Mouse (Mus musculus) forebrain, embryonic 11.5 days (tissue): ENCODE measurements around the gene Vangl1. TPM values are rescaled to one million over a fixed set of nuclear protein-coding genes. Genes with fewer than 3 reads are reported as not detected.
A peak's percentile ranks its signal among the peaks of the same experiment; 100 is the strongest.

Experiments used
- ATAC-seq: fragments of 200-750 bp; cut with Nextera tagmentation; replicated peaks from 2 replicates; pipeline ENCODE4 v1.8.0; 2017; ENCODE audit warnings: moderate TSS enrichment; ENCODE audit not compliant: low FRiP score
- DNase-seq: peaks from one replicate; pipeline ENCODE4 v3.0.0-alpha.2; 2017; ENCODE audit warnings: low spot score
- H3K27ac ChIP-seq: fragments of 300-500 bp; sonication (generic); 2 replicates; pipeline ENCODE4 v1.5.1; 2014; ENCODE audit warnings: low read depth, low read length
- H3K27me3 ChIP-seq: fragments of 300-500 bp; sonication (generic); 2 replicates; pipeline ENCODE4 v1.6.1; 2014; ENCODE audit warnings: mild to moderate bottlenecking, low read length, mixed read lengths; ENCODE audit not compliant: control insufficient read depth, insufficient read depth
- H3K36me3 ChIP-seq: fragments of 300-500 bp; sonication (generic); 2 replicates; pipeline ENCODE4 v1.6.1; 2014; ENCODE audit warnings: mild to moderate bottlenecking, low read length, moderate library complexity, mixed read lengths; ENCODE audit not compliant: control insufficient read depth, insufficient read depth
- H3K4me1 ChIP-seq: fragments of 300-500 bp; sonication (generic); replicated peaks from 2 replicates; pipeline ENCODE4 v1.6.1; 2014; ENCODE audit warnings: low read length, mixed read lengths; ENCODE audit not compliant: control insufficient read depth, insufficient read depth
- H3K4me2 ChIP-seq: fragments of 300-500 bp; sonication (generic); 2 replicates; pipeline ENCODE4 v1.6.1; 2014; ENCODE audit warnings: low read depth, mild to moderate bottlenecking, low read length, moderate library complexity, mixed read lengths; ENCODE audit not compliant: severe bottlenecking
- H3K4me3 ChIP-seq: fragments of 300-500 bp; sonication (generic); 2 replicates; pipeline ENCODE4 v1.5.1; 2014; ENCODE audit warnings: low read depth, low read length
- H3K9ac ChIP-seq: fragments of 300-500 bp; sonication (generic); 2 replicates; pipeline ENCODE4 v1.6.1; 2014; ENCODE audit warnings: low read length
- H3K9me3 ChIP-seq: fragments of 300-500 bp; sonication (generic); 2 replicates; pipeline ENCODE4 v1.6.1; 2016; ENCODE audit warnings: low read length, mixed read lengths; ENCODE audit not compliant: control insufficient read depth
- WGBS: fragments of 180-500 bp; shearing (Covaris S2); extraction: QIAGEN DNeasy Blood & Tissue Kit; methylation state at CpG from one replicate; pipeline ENCODE4 v1.1.7; 2014; 5-methylcytosine and 5-hydroxymethylcytosine counted together
- polyA plus RNA-seq: library from polyadenylated mRNA; unstranded; fragments of >200 nt; fragmentation: Nextera tagmentation; extraction: Ambion mirVana; gene quantifications from 2 replicates; pipeline ENCODE4 v1.2.1, GENCODE M21; 2014

Vangl1 gene
- polyA plus RNA-seq, 1 experiment from 2014 or later = 8.1 TPM

DNA sequence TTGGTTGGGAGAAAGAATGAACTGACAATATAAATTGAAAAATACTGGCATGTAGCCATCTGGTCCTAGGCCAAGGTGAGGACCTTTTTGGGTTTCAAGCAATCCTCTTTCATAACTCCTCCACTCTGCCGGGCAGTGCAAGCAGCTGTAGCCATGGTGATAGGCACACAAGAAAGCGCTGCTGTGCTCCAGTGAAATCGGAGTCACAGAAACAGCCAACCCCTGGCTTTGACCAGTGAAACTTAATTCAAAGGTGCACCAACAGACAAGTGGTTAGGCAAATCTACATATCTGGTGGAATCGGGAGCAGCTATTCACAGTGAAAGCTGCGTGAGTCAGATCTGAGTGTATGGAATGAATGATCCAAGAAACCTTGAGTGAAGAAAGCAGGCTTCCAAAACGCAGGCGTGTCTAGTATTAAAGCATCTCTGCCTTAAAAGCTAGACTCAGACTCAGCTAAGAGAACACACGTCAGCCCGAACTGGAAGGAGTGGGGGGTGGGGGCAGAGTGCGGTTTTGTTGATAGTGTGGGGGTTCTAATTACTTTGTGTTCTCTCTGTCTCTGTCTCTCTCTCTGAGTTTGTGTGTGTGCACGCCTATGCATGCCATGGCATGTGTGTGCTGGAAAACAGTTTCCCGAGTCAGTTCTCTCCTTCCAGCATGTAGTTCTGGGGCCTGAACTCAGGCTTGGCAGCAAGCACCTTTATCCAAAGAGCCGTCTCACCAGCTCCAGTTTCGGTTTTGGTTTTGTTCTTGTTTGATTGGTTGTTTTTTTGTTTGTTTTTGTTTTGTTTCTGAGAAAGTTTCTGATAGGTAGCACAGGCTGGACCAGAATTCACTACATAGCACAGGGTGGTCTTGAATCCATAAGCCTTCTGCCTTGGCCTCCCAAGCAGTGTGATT lies 44.8 kb downstream of the Vangl1 start:
- no peak overlapping the region for H3K4me2 ChIP-seq
- H3K9me3 ChIP-seq = no peaks in the 10 kb centered on the region
- H3K9ac ChIP-seq = no peak overlapping the region
- no peaks in the 10 kb centered on the region for H3K36me3 ChIP-seq
- H3K27ac ChIP-seq = no peak overlapping the region
- H3K4me3 ChIP-seq = no peak overlapping the region
- H3K27me3 ChIP-seq = no peaks in the 10 kb centered on the region
- WGBS = 78% methylated on average over 14 of the region's 14 CpGs
- H3K4me1 ChIP-seq = peaks cover 3% of the 10 kb centered on the region; the same call in 1 of the 2 replicates
- DNase-seq = no peak
- ATAC-seq = no peak

DNA sequence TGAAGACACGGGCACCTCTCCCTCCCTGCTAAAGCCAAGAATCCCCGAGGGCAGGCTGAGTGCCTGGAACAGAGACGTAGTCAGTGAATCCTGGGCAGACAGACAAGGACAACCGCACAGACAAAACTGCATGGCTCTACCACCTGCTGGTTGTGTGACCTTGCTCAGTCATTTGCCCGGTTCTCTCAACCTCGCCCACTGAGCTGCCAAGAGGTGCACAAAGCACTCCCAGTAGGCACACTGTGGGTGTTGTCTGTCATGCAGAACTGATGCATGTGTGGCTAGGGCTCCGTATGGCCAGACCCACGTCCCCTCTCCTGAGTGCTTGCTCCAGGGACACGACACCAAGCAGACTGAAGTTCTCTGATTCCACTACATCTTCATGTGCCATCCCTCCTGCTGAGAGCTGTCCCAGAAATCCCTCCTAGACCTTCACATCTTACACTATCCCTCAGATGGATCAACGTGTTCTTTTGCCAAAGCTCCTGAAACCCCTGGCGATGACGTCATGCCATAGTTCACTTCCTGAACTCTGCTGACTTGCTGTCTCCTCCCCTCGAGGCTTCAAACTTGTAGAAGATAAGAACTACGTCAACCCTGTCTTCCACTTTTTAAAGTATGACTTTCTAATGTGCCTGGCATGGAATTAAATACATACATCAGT lies 45.6 kb downstream of the Vangl1 start:
- no peak for ATAC-seq
- Histone ChIP-seq H3K27me3 (no peaks in the 10 kb centered on the region), H3K4me1 (peaks cover 3% of the 10 kb centered on the region; the same call in 1 of the 2 replicates), H3K4me2 (no peak overlapping the region), H3K36me3 (no peaks in the 10 kb centered on the region), H3K4me3 (no peak overlapping the region), H3K9me3 (no peaks in the 10 kb centered on the region), H3K27ac (no peak overlapping the region), H3K9ac (no peak overlapping the region)
- no peak for DNase-seq
- 89% methylated on average over 14 of the region's 14 CpGs for WGBS

DNA sequence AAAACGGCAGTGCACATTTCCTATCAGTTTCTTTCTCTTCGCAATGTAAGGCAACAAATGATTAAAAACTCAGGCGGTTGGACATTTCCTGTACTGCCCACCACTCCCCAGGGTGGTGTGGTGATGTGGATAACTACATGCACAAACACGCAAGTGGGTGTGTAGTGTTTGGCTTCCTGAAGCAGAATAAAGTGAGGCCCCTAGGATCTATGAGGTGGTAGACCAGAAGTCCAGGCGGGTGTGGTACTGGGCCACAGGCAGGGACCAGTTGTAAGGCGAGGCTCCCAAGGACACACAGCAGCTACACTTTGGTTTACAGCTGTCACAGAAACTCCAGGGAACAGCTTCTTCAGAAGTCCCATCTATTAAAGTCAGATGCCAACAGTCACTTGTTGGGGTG lies 46.8 kb downstream of the Vangl1 start:
- Histone ChIP-seq H3K27ac (no peak overlapping the region), H3K4me1 (peaks cover 5% of the 10 kb centered on the region; the same call in 1 of the 2 replicates), H3K9ac (no peak overlapping the region), H3K4me3 (no peak overlapping the region), H3K27me3 (no peaks in the 10 kb centered on the region), H3K4me2 (no peak overlapping the region), H3K36me3 (no peaks in the 10 kb centered on the region), H3K9me3 (no peaks in the 10 kb centered on the region)
- ATAC-seq = no peak
- WGBS = 95% methylated on average over 6 of the region's 6 CpGs
- no peak for DNase-seq

DNA sequence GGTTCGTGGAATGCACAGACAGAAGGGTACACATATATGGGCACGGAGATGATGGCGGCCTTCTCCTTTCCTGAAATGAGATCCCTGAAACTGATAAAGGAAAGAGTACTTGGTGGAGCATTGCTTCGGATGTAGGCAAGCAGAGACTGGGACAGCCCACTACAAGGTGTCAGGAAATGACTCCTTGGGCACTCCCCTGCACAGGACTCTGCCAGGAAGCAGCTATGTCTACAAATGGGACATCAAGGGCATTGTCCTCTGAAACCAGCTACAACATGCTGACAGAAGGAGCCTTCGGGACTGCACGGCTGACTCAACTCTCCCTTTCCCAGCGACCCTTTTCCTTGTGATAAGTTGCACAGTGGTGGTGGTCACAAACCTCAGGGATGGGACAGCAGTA lies 47.8 kb downstream of the Vangl1 start:
- Histone ChIP-seq H3K27me3 (no peaks in the 10 kb centered on the region), H3K27ac (no peak overlapping the region), H3K9me3 (no peaks in the 10 kb centered on the region), H3K4me1 (peaks cover 9% of the 10 kb centered on the region; the same call in 1 of the 2 replicates), H3K4me2 (no peak overlapping the region), H3K9ac (no peak overlapping the region), H3K36me3 (no peaks in the 10 kb centered on the region), H3K4me3 (no peak overlapping the region)
- DNase-seq = no peak
- ATAC-seq = no peak
- 90% methylated on average over 7 of the region's 7 CpGs for WGBS

DNA sequence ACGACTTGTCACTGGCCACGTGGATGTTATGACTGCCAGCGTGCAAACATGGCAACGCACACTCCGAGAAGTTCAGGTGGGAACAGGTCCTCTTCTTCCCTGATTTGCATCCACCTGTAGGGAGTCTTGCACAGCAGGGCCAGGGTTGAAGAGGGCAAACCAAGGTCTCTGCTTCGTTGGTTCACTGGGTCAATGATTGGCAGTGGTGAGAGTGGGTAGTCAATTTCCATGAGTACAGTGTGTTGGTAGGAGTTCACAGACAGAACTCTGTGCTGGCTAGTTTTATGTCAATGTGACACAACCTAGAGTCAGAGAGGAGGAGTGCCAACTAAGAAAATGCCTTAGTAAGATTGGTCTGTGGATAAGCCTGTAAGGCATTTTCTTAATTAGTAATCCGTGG lies 50.4 kb downstream of the Vangl1 start:
- Histone ChIP-seq H3K4me2 (no peak overlapping the region), H3K27me3 (no peaks in the 10 kb centered on the region), H3K36me3 (no peaks in the 10 kb centered on the region)

DNA sequence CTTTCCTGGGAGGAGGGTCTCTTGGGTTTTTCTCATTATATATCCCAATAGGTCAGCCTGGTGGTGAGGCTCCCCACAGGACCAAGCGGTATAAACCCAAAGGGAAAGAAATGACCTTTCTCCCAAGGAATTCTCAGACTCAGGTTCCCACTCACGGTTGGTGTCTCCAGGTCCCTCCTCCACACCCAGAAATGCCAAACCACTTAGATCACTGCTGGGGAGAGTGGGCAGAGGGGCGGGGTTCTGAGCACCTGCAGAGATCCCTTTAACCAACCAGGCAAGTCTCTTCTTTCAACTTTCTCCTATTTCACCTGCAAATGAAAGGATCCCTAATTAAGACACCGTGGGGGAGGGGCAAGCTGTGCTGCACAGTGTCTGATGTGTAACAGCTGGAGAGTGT lies 51.6 kb downstream of the Vangl1 start:
- H3K4me3 ChIP-seq = no peak overlapping the region
- no peak overlapping the region for H3K4me2 ChIP-seq
- H3K9me3 ChIP-seq = no peaks in the 10 kb centered on the region
- DNase-seq (peak; percentile 55), ATAC-seq (peak; percentile 12)
- no peak overlapping the region for H3K9ac ChIP-seq
- no peaks in the 10 kb centered on the region for H3K36me3 ChIP-seq
- WGBS = 10% methylated on average over 4 of the region's 4 CpGs
- no peak overlapping the region for H3K27ac ChIP-seq
- H3K27me3 ChIP-seq = no peaks in the 10 kb centered on the region
- peaks cover 6% of the 10 kb centered on the region; the same call in 1 of the 2 replicates for H3K4me1 ChIP-seq

More for the DNA sequence above, 50.4 kb downstream of the Vangl1 start:
- no peak overlapping the region for H3K27ac ChIP-seq
- H3K4me1 ChIP-seq = peaks cover 6% of the 10 kb centered on the region; the same call in 1 of the 2 replicates
- H3K9me3 ChIP-seq = no peaks in the 10 kb centered on the region
- ATAC-seq (no peak), DNase-seq (no peak)
- WGBS = 83% methylated on average over 7 of the region's 7 CpGs
- H3K4me3 ChIP-seq = no peak overlapping the region
- H3K9ac ChIP-seq = no peak overlapping the region

DNA sequence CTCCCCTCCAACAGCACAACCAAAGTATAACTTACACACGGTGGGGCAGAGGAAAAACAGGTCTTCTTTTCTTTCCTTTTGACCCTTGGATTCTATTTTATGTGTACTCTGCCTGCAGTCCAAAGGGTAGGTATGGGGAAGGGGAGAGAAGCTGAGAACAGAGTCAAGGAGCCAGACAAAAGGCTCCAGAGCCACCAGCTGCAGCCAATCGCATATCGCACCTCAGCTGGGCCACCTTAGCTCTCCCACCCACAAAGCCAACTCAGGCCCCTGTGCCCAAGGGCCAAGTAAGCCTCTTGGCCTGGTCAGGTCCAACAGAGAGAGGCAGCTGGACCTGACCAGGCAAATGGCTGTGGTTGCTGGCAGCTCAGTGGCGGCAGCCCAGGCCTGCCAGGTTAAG lies 52.0 kb downstream of the Vangl1 start:
- WGBS = 17% methylated on average over 4 of the region's 4 CpGs
- no peak overlapping the region for H3K4me2 ChIP-seq
- no peak overlapping the region for H3K4me3 ChIP-seq
- no peaks in the 10 kb centered on the region for H3K27me3 ChIP-seq
- H3K9me3 ChIP-seq = no peaks in the 10 kb centered on the region
- no peak overlapping the region for H3K27ac ChIP-seq
- H3K4me1 ChIP-seq = peaks cover 6% of the 10 kb centered on the region; the same call in 1 of the 2 replicates
- DNase-seq = no peak
- H3K36me3 ChIP-seq = no peaks in the 10 kb centered on the region
- peak; percentile 39; the same call in 1 of the 2 replicates for ATAC-seq
- H3K9ac ChIP-seq = no peak overlapping the region

DNA sequence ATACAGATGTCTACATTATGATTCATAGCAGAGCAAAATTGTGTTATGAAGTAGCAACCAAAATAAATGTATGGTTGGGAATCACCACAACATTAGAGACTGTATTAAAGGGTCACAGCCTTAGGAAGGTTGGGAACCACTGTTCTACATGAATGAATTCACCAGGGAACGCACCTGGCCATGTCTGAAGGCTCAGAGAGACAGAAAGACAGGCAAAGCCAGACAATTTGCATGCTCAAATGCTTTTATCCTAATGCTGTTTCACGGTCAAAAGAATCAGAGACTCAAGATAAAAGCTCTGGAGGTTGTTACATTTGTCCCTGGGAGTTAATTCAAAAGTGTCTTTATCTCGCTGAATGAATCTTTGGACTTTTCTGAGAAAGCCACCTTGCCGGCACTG lies 52.6 kb downstream of the Vangl1 start:
- ATAC-seq (no peak), DNase-seq (no peak)
- H3K4me1 ChIP-seq = peaks cover 9% of the 10 kb centered on the region
- no peak overlapping the region for H3K27ac ChIP-seq
- WGBS = 16% methylated on average over 4 of the region's 4 CpGs
- no peak overlapping the region for H3K9ac ChIP-seq
- H3K9me3 ChIP-seq = no peaks in the 10 kb centered on the region
- H3K27me3 ChIP-seq = no peaks in the 10 kb centered on the region
- no peak overlapping the region for H3K4me3 ChIP-seq
- H3K4me2 ChIP-seq = no peak overlapping the region
- no peaks in the 10 kb centered on the region for H3K36me3 ChIP-seq
